In genomic region chr2:30441518-30442497, GRCm38 (mm10) we compare ENCODE assay signal across 7 mouse cellular contexts. TPM values are rescaled to one million over a fixed set of nuclear protein-coding genes. Genes with fewer than 3 reads are reported as not detected.
A peak's percentile ranks its signal among the peaks of the same experiment; 100 is the strongest.
DNase-seq lines count a peak whose midpoint lies in the region; ATAC-seq lines count a peak whose summit lies in the region.

No protein-coding gene starts in this region.

- H3K27ac ChIP-seq in intestine, embryonic 14.5 days (ENCODE audit: low read depth): peak overlapping the region; percentile 100

- peaks cover 62% of the 10 kb centered on the region for H3K4me1 ChIP-seq in intestine, embryonic 14.5 days (replicated peaks; ENCODE audit: control insufficient read depth, insufficient read depth, low read length)

- peak overlapping the region; percentile 75 for H3K4me2 ChIP-seq in intestine, embryonic 14.5 days (ENCODE audit: low read length)

- H3K4me3 ChIP-seq in intestine, embryonic 14.5 days (ENCODE audit: low read depth, low read length): peak overlapping the region; percentile 37

- H3K36me3 ChIP-seq in intestine, embryonic 14.5 days (ENCODE audit: control insufficient read depth, insufficient read depth, low read length): peaks cover 54% of the 10 kb centered on the region

- ATAC-seq in intestine, embryonic 14.5 days (replicated peaks; ENCODE audit: low FRiP score, low TSS enrichment, low read depth): peak; percentile 54

- H3K9me3 ChIP-seq in intestine, embryonic 14.5 days (ENCODE audit: control insufficient read depth, low read length): no peaks in the 10 kb centered on the region

- DNase-seq in adipocyte (ENCODE audit: low spot score): peak; percentile 99
- DNase-seq in embryo, embryonic 10.5 days (ENCODE audit: low spot score): peak; percentile 99
- peak; percentile 70 to 84 for DNase-seq in gastrocnemius, postnatal 36 days
- peak; percentile 87 for DNase-seq in intestine, embryonic 14.5 days (ENCODE audit: low spot score)
- DNase-seq in left cerebral cortex, postnatal 25 days (ENCODE audit: low spot score in 2 of 2): peak; percentile 70 to 91
- peak; percentile 99 for DNase-seq in mesoderm, embryonic 11.5 days (ENCODE audit: low read depth, low spot score)
- peak; percentile 78 for DNase-seq in right cerebral cortex, postnatal 4 days

- 3% methylated on average over 15 of the region's 15 CpGs for whole genome bisulfite sequencing in intestine, embryonic 14.5 days

- intact Hi-C loops in gastrocnemius, postnatal 36 days (cut with DNase I): loop anchor here (2.0 to 5.0 kb wide), 2 partner anchors 31 to 270 kb away; no protein-coding TSS in a partner anchor
- intact Hi-C loops in left cerebral cortex, postnatal 25 days (cut with DNase I): loop anchor here (2.0 kb wide), 1 partner anchor 29 kb away; no protein-coding TSS in a partner anchor

- peak overlapping the region; percentile 56 for H3K9ac ChIP-seq in intestine, embryonic 14.5 days (ENCODE audit: low read length)

- H3K27me3 ChIP-seq in intestine, embryonic 14.5 days (replicated peaks; ENCODE audit: control insufficient read depth, insufficient read depth, low read length): no peaks in the 10 kb centered on the region

RNA-seq across cellular contexts. Expression of gene Ptpa, which starts 26.0 kb away (rescaled TPM):
- total RNA-seq in gastrocnemius, postnatal 36 days (2021): 10 to 100 TPM; 55.1 to 58.9 TPM
- 76.6 and 78.2 TPM in 2 replicates for polyA plus RNA-seq in intestine, embryonic 14.5 days (2014; fragmentation: Nextera tagmentation; extraction: Ambion mirVana)
- total RNA-seq in left cerebral cortex, postnatal 25 days (2021): 100 to 1,000 TPM; 172 to 174 TPM

RNA-seq across cellular contexts. Expression of gene Crat, which starts 26.2 kb away (rescaled TPM):
- total RNA-seq in gastrocnemius, postnatal 36 days (2021): 100 to 1,000 TPM; 356 to 381 TPM
- polyA plus RNA-seq in intestine, embryonic 14.5 days (2014; fragmentation: Nextera tagmentation; extraction: Ambion mirVana): 22.6 and 25.3 TPM in 2 replicates
- total RNA-seq in left cerebral cortex, postnatal 25 days (2021): 10 to 100 TPM; 48.4 to 50.7 TPM

RNA-seq across cellular contexts. Expression of gene Ier5l, which starts 32.2 kb away (rescaled TPM):
- total RNA-seq in gastrocnemius, postnatal 36 days (2021): 1 to 10 TPM; 1.7 TPM
- 2.1 TPM in 2 replicates for polyA plus RNA-seq in intestine, embryonic 14.5 days (2014; fragmentation: Nextera tagmentation; extraction: Ambion mirVana)
- 10 to 100 TPM; 16.0 to 18.4 TPM for total RNA-seq in left cerebral cortex, postnatal 25 days (2021)

RNA-seq across cellular contexts. Expression of gene Dolpp1, which starts 49.8 kb away (rescaled TPM):
- total RNA-seq in gastrocnemius, postnatal 36 days (2021): 1 to 10 TPM; 5.5 to 6.7 TPM
- polyA plus RNA-seq in intestine, embryonic 14.5 days (2014; fragmentation: Nextera tagmentation; extraction: Ambion mirVana): 40.0 and 41.7 TPM in 2 replicates
- total RNA-seq in left cerebral cortex, postnatal 25 days (2021): 10 to 100 TPM; 27.5 to 29.2 TPM

Comparison
In these comparisons a context has a peak if more than half of its experiments do, and no peak if none do; other contexts are left out.
1. Peak in every context shown above with its lines: DNase-seq, ATAC-seq, H3K4me3 ChIP-seq and H3K27ac ChIP-seq.
2. RNA of gene Crat, which starts 26.2 kb away (total RNA-seq): 356 to 381 TPM in gastrocnemius, postnatal 36 days; 48.4 to 50.7 TPM in left cerebral cortex, postnatal 25 days; every median in the first group is over 4 times any median in the second.
3. RNA of gene Ier5l, which starts 32.2 kb away (total RNA-seq): 16.0 to 18.4 TPM in left cerebral cortex, postnatal 25 days; 1.7 TPM in gastrocnemius, postnatal 36 days; every median in the first group is over 4 times any median in the second.